Mouse (Mus musculus) adrenal gland (tissue): ENCODE data around the gene Alkbh5.

Source experiments
- intact Hi-C: fragments of 180-260 bp; cut with DNase I; formaldehyde crosslinking; loops from one replicate; pipeline ENCODE4 v1.15.1; 2025
- long read RNA-seq, 2 experiments: library from polyadenylated mRNA; unstranded; transcript quantifications; one replicate each; pipeline ENCODE4 v2.0.0; 2020; ENCODE audit warnings: borderline replicate concordance in 1 of 2; ENCODE audit not compliant: insufficient replicate concordance in 1 of 2

Alkbh5 gene
- long read RNA-seq, experiment 1, full-length matches to known transcripts = 28 of 33 reads
- long read RNA-seq, experiment 1, partial matches to known transcripts = 1 of 33 reads
- long read RNA-seq, experiment 1, other reads (novel, unspliced or antisense) = 4 of 33 reads
- long read RNA-seq, experiment 2, full-length matches to known transcripts = 30 of 35 reads
- long read RNA-seq, experiment 2, partial matches to known transcripts = 0 of 35 reads
- long read RNA-seq, experiment 2, other reads (novel, unspliced or antisense) = 5 of 35 reads

- intact Hi-C loops = no loop called here
These were observed at the start of gene Alkbh5 for GRCm38 (mm10) chr11:60536180-60536858. Gene Alkbh5, plus strand, starts transcription at chr11:60536381.

DNA sequence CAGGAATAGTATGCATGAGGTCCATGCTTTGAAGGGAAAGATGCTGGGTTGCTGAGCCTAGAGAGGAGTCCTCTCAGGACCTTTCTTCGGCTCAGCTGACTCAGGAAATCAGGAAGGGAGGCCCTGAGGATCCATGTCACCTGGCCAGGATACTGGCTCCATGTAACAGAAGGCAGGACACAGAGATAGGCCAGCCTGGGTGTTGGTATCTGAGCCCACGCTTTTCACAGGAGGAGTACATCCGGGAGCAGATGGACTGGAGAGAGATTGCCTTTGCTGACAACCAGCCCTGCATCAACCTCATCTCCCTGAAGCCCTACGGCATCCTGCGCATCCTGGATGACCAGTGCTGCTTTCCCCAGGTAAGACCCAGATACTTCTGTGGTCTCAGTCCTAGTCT lies 43.5 kb upstream of the Alkbh5 start:
- intact Hi-C loops = no loop called here

- intact Hi-C loops = no loop called here
These were observed 40.5 kb upstream of the Alkbh5 start for GRCm38 (mm10) chr11:60495692-60496091.

GRCm38 (mm10) chr11:60507281-60507680 lies 28.9 kb upstream of the Alkbh5 start:
- intact Hi-C loops = no loop called here

DNA sequence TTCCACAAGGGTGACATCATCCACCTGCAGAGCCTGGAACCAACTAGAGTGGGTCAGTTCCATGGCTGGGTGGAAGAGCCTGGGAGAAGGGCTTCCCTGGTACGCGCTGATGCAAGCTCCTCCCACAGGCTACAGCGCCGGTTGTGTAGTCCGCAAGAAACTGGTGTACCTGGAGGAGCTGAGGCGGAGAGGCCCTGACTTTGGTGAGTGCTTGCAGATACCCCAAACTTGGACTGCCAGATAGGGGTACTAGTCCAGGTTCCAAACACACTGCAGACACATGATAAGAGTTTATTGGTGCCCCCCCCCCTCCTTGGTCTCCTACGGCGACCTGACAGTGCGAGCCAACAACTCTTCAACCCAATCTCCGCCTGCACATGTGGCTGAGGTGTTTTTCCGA lies 27.2 kb upstream of the Alkbh5 start:
- intact Hi-C loops = no loop called here

GRCm38 (mm10) chr11:60509500-60509899 lies 26.7 kb upstream of the Alkbh5 start:
- intact Hi-C loops = no loop called here

DNA sequence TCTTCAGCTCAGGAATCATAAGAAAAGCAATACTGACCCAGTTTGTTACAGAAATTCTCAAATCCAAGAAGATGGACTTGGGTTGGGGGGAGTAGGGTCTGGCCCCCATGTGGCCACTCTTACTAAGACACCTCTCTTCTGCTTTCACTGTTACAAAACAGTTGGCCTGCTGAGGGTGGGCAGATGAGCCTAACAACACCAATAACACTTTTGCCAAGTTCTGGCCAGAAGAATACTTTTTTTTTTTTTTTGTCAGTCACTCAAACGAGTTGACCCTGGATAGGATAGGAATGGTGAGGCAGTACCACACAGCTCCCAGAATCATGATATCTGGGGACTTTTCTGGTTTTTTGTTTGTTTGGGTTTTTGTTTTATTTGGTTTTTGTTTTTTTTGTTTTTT lies 24.3 kb upstream of the Alkbh5 start:
- intact Hi-C loops = no loop called here

GRCm38 (mm10) chr11:60512520-60512919 lies 23.7 kb upstream of the Alkbh5 start:
- intact Hi-C loops = no loop called here

GRCm38 (mm10) chr11:60514941-60515340 lies 21.2 kb upstream of the Alkbh5 start:
- intact Hi-C loops = no loop called here

DNA sequence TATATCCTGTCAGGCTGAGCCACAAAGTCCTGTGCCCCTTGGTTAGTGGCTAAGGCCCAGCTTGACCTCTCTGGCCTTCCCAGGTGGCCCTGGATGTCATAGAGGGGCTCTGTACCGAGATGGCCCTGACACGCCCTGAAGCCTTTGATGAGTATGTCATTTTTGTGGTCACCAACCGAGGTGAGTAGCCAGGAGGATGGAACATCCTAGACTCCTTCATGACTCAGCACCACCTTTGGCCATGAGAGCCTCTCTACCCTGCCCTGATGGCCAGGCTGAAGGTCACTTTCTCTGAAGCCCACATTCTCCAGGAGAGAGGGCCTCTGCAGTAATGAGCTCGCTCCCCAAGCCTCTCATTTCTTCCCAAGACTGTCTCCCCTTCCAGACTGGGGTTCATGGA lies 17.9 kb upstream of the Alkbh5 start:
- intact Hi-C loops = no loop called here

DNA sequence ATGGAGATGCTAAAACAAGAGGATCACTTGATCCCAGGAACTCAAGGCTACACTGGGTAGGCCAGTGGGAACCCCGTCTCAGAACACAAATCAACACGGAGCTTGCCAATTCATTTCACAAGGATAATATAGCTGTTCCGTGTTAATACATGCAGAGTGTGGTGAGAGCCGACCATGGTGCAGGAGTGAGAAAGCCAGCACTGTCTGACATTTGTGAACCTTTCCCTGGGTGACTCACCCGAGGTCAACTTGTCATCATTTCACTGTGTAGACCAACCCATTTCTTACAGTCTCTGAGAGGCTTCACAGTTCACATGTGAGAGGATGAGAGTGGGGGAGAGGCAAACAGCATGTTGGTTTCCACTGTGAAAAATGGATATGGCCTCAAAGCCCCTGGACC lies 14.2 kb upstream of the Alkbh5 start:
- intact Hi-C loops = no loop called here

DNA sequence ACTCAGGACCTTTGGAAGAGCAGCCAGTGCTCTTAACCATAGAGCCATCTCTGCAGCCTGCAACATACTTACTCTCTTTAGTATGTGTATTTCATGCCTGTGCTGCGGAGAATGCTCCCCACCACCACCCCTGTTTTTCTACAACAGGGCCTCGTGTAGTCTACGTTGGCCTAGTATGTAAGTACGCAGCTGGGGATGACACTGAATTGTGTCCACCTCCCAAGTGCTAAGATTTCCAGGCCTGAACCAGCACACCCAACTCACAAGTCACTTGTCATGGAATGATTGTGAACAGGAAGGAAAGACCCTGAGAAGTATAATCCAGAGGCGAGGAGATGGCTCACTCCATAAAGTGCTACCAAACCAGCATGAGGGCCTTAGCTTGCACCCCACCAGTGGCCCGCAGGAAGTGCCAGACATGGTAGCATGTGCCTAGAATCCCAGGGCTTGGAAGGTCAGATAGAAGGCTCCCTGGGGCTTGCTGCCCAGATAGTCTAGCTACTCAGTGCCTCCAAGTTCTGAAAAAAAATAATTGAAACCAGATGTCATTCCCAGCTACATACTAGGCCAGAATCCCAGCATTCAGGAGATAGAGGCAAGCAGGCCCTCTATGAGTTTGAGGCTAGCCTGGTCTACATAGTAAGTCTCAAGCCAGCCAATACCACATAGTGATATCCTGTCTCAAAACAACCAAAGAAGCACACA lies 13.4 kb upstream of the Alkbh5 start:
- intact Hi-C loops = no loop called here

DNA sequence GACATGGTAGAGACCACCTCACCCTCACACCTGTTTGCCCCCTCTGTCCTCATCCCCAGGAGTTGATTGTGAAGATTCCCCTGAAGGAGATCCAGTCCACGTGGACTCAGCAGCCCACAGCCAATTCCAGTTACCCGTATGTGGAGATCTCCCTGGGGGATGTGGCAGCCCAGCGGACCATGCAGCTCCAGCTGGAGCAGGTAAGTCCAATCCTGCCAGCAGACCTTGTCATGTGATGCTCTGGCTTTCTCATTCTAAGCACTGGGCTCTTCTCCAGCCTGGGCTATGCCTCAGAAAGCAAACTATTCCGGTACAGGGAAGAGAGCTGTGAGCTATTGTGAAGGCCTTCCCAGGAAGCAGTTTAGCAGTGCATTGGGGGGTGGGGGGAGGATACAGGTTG lies 9.7 kb upstream of the Alkbh5 start:
- intact Hi-C loops = no loop called here

GRCm38 (mm10) chr11:60535676-60536075 lies 505 bp upstream of the Alkbh5 start:
- intact Hi-C loops = no loop called here

GRCm38 (mm10) chr11:60536859-60537467 lies 782 bp downstream of the Alkbh5 start:
- intact Hi-C loops = no loop called here

DNA sequence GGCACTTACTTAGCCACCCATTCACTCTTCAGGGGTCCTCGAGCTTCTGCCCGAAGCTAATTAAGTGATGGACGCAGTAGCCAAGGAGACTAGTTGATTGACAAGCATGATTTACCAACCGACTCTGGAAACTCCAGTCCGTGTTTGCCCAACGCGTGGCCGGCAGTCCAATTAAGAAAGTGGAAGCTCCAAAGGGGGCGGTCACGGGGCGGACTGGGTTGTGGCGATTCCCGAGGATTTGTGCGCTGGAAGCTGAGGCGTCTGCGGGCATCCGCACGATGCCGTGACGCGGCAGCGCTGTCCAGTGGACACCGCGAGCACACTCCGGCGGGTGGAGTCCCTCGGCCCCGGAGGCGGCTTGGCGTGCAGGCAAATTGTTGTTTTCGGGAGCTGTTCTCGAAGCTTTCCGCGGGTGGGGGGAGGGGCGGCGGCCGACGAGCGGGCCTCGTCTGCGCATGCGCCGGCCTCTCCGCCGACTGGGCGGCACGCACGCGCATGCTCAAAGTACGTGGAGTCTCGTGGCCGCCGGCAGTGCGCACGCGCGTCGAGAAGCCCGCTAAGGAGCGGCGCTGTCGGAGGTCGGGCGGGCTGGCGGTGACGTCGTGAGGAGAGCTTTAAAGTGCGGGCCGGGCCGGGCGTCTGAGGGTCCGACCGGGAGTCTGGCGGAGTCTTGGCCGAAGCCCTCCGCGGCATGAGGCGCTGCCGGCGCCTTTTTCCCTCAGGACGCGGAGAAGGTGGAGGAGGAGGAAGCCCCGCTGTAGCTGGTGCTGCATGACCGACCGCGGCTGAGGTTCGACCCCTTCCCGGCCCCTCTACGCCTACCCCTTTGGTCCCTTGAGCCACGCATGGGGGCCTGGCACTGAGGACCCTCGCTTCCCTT lies 1.5 kb downstream of the Alkbh5 start:
- intact Hi-C loops = no loop called here

DNA sequence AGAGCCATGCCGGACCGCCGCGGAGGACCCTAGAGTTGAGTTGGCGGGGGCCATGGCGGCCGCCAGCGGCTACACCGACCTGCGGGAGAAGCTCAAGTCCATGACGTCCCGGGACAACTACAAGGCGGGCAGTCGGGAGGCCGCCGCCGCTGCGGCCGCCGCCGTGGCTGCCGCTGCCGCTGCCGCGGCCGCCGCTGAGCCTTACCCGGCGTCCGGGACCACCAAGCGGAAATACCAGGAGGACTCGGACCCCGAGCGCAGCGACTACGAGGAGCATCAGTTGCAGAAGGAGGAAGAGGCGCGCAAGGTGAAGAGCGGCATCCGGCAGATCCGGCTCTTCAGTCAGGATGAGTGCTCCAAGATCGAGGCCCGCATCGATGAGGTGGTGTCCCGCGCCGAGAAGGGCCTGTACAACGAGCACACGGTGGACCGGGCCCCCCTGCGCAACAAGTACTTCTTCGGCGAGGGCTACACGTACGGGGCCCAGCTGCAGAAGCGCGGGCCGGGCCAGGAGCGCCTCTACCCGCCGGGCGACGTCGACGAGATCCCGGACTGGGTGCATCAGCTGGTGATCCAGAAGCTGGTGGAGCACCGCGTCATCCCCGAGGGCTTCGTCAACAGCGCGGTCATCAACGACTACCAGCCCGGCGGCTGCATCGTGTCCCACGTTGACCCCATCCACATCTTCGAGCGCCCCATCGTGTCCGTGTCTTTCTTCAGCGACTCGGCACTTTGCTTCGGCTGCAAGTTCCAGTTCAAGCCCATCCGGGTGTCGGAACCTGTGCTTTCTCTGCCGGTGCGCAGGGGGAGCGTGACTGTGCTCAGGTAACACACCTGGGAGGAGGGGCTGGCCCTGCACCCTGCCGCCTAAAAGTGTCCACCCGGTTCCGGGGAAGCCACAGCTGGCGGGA lies 2.4 kb downstream of the Alkbh5 start:
- intact Hi-C loops = no loop called here

DNA sequence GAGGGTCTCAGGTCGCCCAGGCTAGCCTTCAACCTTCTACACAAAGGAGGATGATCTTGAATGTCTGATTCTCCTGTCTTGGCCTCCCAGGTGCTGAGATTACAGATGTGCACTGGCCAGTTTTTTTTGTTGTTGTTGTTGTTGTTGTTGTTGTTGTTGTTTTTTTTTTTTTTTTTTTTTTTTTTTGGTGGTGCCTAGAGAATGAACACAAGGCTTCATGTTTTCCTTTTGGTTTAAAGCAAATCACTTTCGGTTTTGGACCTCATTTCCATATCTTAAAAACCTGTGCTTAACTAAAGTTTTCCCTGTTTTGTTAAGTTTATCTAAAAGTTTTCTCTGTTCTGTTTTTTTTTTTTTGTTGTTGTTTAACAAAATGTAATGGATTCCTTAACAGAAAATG lies 3.4 kb downstream of the Alkbh5 start:
- intact Hi-C loops = no loop called here

DNA sequence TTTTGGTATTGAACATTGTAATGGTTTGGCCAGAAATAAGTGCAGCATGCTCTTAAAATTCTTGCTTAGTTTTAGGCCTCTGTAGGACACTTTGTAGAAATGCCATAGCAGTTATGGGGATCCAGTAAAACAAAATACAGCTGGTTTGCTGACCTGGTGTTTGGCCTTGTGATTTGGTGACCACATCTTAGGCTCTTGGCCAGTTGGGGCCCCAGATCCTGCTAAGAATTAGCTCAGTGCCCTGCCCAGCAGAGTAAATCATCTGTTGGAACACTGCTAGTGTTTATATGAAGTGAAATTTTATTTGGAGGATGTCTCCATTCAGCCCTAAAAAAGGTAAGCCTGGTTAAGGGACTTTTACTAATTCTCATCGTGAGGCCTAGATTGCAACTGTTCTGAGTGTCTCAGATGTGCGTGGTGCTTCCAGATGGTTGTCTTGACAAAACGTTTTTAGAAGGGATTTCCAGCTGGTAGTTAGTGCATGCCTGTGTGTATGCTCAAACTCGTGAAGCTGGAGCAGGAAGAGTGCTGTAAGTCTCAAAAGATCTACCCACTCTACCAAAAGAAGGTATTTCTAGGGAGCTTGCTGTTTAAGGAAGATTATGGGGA lies 3.9 kb downstream of the Alkbh5 start:
- intact Hi-C loops = no loop called here

DNA sequence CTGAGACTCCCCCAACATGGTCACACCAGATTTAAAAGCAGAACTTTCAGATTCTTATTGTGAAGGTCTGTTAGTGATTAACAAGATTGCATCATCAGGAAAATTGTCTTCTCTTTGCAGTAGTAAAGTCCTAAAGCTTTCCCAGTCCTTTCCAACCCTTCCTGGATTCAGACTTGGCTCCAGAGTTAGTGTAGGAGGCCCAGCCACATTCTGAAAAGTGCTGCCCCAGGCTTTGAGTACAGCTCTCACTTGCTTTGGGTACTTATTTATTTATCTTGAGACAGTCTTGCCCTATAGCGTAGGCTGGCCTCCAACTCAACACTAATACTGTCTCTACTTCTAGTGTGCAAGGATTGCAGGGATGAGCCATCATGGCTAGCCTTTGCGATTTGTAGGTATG lies 4.6 kb downstream of the Alkbh5 start:
- intact Hi-C loops = no loop called here
